Mouse (Mus musculus): ENCODE measurements around the gene Ptcd1.
"Not testable (repeated sequence)": the region's sequence is repeated elsewhere in the genome, so short reads cannot be mapped to it uniquely, and the experiment has no call there.

The Ptcd1 gene

DNA sequence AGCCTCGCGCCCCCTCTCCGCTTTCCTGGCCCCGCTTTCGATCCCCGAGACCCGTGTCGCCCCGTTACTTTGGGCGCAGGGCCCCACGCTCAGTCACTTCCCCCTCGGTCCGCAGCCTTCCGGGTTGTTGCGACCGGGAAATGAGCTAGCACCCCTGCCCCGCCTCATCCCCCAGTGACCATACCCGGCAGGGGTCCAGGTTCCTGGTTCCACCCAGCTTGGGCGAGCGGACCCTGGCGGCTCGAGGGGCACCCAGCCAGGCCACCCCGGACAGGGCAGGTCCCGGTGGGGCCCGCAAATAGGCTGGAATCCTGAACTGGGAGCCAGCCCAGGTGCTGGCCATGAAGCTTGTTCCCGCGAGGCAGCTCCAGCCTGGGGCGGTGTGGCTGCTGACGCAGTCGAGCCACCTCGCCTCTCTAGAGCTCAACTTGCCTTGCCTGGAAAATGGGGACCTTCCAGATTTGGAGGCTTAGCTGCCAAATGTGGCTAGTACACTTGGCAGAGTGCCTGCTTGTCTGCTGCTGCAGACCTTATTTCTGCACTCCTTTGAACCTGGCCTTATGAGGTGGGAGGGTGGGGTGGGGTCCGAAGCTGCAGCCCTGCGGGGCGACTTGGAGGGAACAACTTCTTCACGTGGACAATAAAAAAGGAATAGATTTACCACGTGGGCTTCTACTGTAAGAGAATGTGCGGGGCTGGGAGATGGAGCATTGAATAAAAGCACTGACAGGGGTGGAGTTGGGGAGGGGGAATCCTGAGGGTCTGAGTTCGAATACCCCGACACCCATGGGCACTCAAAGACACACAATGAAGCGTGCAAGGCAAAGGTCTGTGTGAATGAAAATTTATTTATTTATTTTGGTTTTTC, 52.1 kb downstream of the Ptcd1 start:
- peak; percentile 67 to 71 for DNase-seq (ENCODE audit: low spot score in 2 of 2)

DNA sequence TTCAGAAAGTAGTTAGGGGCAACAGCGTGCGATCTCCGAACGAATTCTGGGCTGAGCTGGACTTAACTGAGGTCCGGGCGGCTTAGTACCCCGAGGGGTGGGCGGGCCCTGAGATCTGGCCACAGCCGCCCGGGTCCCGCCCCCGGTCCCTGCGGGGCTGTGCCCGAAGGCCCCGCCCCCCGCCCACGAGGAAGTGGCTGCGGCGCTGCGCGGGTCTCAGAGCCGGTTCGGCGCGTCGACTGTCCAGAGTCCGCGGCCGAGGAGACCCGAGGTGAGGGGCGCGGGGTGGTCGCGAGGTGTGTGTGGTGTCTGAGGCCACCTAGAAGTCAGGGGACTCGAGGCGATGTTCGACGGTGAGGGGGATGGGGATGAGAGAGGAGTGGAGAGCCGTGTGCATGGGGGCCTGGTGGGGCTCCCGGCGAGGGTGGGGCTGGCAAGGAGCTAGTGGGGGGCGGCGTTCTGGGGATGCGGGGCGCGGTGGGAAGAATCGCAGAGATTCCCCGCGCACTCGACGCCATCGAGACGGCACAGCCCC, 52.8 kb downstream of the Ptcd1 start, which contains the start of gene Arpc1b:
Arpc1b (plus strand) TSS at position 145 of the 535 bp plus-strand sequence.
- DNase-seq (ENCODE audit: low spot score in 2 of 2) = peak; percentile 59 to 70

DNA sequence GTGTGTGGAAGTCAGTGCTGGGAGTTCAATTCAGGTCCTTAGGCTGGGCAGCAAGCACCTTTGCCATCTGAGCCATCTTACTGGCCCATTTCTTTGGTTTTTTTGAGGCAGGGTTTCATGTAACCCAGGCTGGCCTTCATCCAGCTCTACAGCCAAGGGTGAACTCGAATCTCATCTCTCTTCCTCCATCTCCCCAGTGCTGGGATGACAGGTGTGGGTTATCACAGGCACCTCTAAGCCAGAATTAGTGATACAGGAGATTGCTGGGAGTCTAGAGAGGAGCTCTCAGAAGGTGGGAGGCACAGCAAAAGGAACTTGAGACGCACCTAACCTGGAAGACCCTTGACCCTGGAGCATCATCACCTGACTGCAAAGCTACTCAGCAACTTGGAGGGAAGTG, 53.5 kb downstream of the Ptcd1 start:
- no peak for DNase-seq (ENCODE audit: low spot score in 2 of 2)

DNA sequence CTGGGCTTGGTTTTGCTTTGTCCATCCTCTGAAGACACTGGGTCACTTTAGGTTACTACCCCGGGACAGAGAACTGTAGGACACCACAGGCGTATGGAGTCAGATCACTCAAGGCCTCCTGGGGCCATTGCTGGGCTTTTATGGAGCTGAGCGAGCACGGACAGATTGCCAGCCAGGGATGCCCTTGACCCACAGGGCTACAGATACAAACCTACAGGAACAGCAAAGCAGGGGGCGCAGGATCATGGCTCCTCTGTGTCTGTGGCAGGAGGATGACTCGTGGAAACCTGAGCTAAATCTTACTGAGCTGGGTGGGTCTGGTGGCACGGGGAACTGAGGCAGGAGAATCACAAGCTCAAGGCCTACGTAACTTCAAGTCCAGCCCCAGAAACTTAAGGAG, 54.3 kb downstream of the Ptcd1 start:
- DNase-seq (ENCODE audit: low spot score in 2 of 2) = no peak

DNA sequence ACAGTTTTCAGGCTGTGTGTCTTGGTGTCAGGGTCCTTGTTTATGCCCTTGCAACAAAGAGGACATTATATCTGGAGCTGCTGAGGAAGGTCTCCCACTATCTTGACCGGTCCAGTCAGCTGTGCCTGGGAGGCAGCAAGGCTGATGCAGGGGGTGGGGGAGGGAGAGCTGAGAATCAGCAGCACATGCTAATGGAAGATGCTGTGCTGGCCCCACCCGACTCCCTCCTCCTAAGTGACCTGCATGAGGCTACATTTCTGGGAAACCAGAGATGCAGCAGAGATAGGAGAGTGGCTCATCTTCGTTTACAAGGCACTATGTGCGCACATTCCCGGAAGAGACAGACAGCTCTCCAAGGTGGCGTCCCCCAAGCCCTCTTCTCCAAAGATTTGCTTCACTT, 56.5 kb downstream of the Ptcd1 start:
- DNase-seq (ENCODE audit: low spot score in 2 of 2) = no peak

DNA sequence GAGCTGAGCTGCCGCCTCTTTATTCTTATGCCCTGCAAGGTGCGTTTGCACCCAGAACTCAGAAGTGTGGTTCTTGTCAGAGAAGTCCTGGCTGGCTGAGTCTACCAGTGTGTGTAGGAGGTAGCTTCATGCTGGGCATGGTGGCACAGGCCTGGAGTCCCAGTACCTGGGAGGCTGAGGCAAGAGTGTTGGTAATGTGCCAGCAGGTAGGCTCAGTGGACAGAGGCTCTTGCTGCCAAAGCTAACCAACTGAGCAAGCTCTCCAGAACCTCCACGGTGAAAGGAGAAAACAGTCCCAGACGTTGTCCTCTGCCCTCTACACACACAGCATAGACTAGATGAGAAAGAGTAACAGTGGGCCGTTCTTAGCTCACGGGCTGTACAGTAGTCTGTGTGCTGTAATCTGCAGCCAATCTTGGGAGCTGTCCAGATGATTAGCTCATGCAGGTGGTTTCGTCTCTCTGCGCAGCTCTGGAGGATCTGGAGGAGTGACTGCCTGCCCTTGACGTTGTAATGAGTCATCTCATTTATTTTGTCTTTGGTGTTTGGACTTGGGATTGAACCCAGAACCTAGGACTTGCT, 61.1 kb downstream of the Ptcd1 start:
- no peak for DNase-seq (ENCODE audit: low spot score in 2 of 2)

DNA sequence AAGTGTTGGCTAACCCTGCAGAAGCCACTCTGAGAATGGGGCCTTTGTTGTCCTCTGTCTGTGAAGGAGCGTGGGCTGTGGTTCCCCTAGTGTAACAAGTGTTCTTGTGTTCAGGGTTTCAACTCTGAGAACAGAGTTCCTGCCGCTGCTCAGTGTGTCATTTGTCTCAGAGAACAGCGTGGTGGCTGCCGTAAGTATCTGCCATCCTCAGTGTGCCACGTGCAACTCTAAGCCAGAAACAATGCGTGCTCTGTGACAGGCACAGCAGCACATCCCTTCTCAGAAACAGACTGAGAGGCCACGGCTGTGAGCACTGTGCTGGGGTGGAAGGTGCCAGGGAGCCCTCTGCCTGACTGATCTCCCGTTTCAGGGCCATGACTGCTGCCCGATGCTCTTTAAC, 62.6 kb downstream of the Ptcd1 start:
- DNase-seq (ENCODE audit: low spot score in 2 of 2) = no peak

DNA sequence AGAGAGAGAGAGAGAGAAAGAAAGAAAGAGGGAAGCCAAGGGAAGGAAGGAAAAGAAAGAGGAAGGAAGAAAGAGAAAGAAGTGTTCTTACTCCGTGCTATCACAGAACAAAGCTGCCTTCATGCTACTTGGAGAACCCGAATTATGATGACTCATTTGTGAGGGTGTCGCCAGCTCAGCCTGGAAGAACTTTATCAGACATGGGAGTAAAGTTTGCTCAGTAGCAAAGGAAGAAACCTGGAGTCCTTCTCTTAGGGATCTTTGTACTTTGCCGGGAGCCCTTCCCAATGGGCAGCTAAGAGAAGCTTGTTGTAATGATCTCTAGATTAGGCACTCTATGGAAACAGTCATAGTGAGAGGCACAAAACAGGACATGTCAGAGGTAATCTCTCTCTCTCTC, 64.2 kb downstream of the Ptcd1 start:
- DNase-seq (ENCODE audit: low spot score in 2 of 2) = no peak

DNA sequence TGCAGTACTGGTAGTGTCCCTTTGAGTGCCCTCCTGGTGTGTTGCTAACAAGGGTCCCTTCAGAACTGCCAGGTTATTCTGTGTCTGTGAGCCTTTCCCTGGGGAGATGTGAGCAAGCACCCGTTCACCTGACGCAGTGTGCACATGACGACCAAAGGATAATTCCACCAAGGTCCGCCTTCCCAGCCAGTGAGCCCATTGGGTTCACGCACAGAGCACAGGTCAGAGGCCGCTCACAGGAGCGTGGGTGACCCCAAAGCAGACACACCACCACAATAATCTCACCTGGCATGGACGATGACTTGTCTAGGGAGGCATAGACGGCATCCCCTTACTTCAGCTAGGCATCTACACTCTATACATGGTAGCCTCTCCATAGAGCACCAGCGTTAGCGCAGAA, 65.5 kb downstream of the Ptcd1 start:
- not testable (repeated sequence) for DNase-seq (ENCODE audit: low spot score in 2 of 2)

DNA sequence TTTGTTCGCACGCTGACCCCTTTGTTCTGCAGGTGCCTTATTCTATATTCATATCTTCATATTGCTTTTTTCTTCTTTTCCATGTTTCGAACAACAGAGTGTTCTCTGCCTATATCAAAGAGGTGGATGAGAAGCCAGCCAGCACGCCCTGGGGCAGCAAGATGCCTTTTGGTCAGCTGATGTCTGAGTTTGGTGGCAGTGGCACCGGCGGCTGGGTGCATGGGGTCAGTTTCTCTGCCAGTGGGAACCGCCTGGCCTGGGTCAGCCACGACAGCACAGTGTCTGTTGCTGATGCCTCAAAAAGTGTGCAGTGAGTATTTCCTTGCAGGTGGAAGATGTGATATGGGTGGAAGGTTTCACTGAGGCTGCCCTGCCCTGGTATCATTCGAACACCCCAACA, 65.9 kb downstream of the Ptcd1 start:
- DNase-seq (ENCODE audit: low spot score in 2 of 2) = no peak

DNA sequence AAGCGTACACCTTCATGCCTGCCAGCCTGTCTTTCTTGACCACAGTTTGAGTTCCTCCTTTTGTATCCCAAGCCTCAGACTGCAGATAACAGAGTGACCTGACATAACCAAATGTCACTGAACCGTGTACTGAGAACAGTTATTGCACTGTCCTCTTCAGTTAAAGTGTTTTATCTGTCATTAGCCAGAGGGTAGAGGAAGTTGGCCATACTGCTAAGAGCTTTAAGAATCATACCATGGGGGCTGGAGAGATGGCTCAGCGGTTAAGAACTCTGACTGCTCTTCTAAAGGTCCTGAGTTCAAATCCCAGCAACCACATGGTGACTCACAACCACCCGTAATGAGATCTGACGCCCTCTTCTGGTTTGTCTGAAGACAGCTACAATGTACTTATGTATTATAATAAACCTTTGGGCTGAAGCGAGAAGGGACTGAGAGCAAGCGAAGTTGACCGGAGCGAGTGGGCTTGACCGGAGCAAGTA, 68.5 kb downstream of the Ptcd1 start:
- DNase-seq (ENCODE audit: low spot score in 2 of 2) = no peak
